Mouse (Mus musculus) Patski (cell line): Measurements from ENCODE around the gene Tchp. TPM values are rescaled to one million over a fixed set of nuclear protein-coding genes. Genes with fewer than 3 reads are reported as not detected.

Experiments
- ATAC-seq: fragments of 100-300 bp; one replicate; pipeline ENCODE4 v1.8.0; 2021
- CTCF ChIA-PET: fragments of 350-600 bp; sonication (Branson Sonifier 250); formaldehyde crosslinking; loops from one replicate; lab custom pipeline; 2022; ENCODE audit warnings: inconsistent platforms; lab: Charles Lee
- POLR2A ChIA-PET: fragments of 350-600 bp; sonication (Branson Sonifier 250); formaldehyde crosslinking; loops from one replicate; lab custom pipeline; 2022; ENCODE audit warnings: antibody characterized with exemption, inconsistent platforms; lab: Charles Lee
- DNase-seq: peaks from one replicate; pipeline ENCODE4 v3.0.0-alpha.2; 2011; ENCODE audit warnings: low read depth, low spot score
- H3K27me3 ChIP-seq: fragments of 371-371 bp; one replicate; pipeline ENCODE4 v1.5.1; 2021
- CTCF ChIP-seq: fragments of 100-300 bp; IDR thresholded peaks from one replicate; pipeline ENCODE4 v1.5.1; 2021
- in situ Hi-C: fragments of 300-500 bp; cut with MboI; formaldehyde crosslinking; loops from 3 replicates; pipeline ENCODE4 v1.11.1; 2018; ENCODE audit warnings: low pct_unique_long_range_greater_than_20kb, mixed read lengths
- polyA plus RNA-seq: library from polyadenylated mRNA; unstranded; gene quantifications from one replicate; pipeline ENCODE4 v1.2.3, GENCODE M21; 2021

Gene Tchp
- polyA plus RNA-seq, 1 experiment from 2014 or later = 24.5 TPM

DNA sequence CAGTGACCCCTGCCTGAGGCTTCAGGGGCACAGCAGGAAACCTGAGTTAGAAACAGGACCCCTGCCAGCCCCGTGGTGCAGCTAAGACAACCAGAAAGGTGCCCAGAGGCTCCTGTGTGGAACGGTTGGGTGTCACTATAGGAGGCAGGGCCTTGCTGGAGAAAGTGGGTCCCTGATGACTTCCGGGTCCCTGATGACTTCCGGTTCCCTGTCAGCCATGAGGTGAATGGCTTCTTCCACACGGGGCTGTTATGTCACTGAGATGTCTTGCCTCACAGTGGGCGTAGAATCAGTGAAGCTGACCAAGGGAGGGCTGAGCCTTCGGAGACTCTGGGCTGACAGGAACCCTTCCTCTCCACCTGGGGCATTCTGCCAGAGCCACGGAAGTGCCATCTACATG lies 33.0 kb upstream of the Tchp start:
- CTCF ChIA-PET = no interaction called here
- POLR2A ChIA-PET = interaction anchor here (0.6 kb wide), 1 partner anchor 482 kb away, joined by 6 read pairs; no protein-coding TSS in a partner anchor
- no peak for TF ChIP-seq CTCF
- no peak for DNase-seq
- in situ Hi-C loops = no loop called here
- no peaks in the 10 kb centered on the region for H3K27me3 ChIP-seq
- no peak for ATAC-seq

DNA sequence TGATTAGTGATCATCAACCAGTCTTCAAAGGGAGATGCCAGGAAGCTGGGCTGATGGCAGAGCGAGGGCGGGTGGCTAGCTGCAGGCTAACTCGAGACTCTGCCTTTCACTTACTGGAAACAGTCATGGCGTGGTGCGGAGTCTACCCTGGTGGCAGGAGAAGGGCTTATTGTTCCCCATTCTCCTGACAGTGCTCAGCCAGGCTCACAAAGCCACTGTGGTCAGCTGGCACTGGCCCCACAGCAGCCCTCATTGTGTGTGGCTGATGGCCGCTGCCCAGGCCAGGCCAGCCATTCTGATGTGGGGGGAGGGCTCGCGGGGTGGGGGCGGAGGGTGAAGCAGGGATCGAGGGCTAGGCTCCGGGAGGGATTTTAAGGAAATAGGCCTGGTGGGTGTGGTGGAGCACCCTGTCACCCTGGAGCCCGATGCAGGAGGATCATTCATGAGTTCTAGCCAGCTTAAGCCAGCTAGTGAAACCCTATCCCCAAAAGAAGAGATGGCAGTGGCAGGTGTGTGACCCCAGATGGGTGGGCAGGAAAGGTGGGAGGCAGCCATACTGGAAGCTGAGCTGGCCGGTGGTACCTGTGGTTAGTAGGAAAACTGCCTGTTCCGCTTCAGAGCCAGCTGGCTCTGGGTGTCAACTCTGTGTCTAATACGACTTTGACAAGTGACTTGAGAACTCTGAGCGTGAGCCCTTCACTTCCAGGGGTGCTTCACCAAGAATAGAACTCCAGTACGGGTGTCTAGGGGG lies 27.5 kb upstream of the Tchp start:
- TF ChIP-seq CTCF = no peak

DNA sequence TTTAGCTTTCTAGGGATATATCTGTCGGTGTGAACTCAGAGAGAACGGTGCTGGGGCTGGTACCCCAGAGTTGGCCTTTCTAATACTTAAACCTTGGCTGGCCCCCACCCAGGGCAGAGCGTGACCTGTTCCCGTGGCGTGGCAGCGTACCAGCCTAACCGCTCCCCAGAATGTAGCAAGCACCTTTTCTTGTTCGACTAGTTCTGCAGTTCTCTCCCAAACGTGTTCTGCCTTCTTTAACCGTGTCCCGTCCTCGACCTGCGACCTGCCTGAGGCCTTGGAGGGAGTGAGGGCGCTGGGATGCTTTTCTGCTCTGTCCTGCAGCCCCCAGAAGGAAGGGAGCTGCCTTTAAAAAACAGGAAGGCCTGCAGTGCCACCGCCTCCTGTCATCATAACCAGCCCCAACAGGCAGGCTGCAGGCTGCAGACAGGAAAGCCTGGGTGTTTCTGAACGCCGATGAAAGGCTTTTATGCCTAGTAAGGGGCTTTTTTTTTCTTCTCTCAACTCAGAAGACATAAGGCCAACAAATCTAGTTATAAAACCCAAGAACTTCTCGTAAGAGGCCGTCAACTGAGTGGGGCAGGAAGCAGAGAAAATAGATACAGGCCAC lies 26.8 kb upstream of the Tchp start:
- in situ Hi-C loops = no loop called here
- ChIA-PET CTCF (no interaction called here), POLR2A (no interaction called here)
- no peaks in the 10 kb centered on the region for H3K27me3 ChIP-seq
- no peak for TF ChIP-seq CTCF
- DNase-seq (no peak), ATAC-seq (no peak)

More for the DNA sequence above, 27.5 kb upstream of the Tchp start:
- H3K27me3 ChIP-seq = no peaks in the 10 kb centered on the region
- ATAC-seq = no peak
- in situ Hi-C loops = no loop called here
- ChIA-PET POLR2A (no interaction called here), CTCF (no interaction called here)
- DNase-seq = no peak

DNA sequence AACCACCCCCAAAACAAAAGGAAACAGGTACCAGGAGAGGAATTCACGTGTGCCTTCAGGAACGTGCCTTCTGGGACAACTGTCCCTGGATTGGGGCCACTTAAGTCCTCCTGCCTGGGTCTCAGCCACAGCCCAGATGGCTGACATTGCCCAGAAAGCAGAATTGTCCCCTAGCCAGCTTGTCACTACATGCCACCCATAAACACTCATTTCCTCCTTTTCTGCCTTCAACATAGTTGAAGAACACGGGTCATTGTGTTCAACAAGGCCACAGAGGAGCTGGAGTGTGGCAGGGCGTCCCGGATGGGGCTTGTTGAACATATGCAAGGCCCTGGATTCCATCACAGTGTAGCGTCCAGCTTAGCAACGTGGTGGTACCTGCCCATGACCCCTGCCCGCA lies 25.8 kb upstream of the Tchp start:
- ATAC-seq = no peak
- no peak for DNase-seq
- TF ChIP-seq CTCF = no peak
- no peaks in the 10 kb centered on the region for H3K27me3 ChIP-seq
- POLR2A ChIA-PET = no interaction called here
- CTCF ChIA-PET = interaction anchor here (0.9 kb wide), 1 partner anchor 74 kb away, joined by 3 read pairs; no protein-coding TSS in a partner anchor
- in situ Hi-C loops = no loop called here

DNA sequence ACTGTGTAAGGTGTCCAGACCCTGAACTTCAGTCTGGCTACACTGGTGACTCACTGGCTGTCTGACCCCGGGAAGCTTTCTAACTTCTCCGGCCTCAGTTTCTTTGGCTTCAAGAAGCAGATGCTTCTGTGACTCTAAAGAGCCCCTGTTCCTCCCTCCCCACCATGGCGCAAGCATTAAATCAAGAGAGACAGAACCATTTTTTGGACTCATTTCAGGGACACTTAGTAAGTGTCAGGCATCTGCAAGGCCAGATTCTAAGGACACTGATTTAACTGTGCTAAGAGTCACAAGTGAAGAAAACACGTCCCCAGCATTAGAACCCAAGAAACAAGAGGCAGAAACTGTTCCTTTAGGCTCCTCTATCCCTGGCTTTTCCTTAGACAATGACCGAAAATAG lies 21.6 kb upstream of the Tchp start:
- CTCF ChIA-PET = interaction anchor here (1.1 kb wide), 1 partner anchor 62 kb away, joined by 3 read pairs; no protein-coding TSS in a partner anchor
- no peak for TF ChIP-seq CTCF
- POLR2A ChIA-PET = interaction anchor here (0.6 kb wide), 1 partner anchor 173 kb away, joined by 3 read pairs; no protein-coding TSS in a partner anchor
- in situ Hi-C loops = no loop called here
- ATAC-seq (no peak), DNase-seq (no peak)
- no peaks in the 10 kb centered on the region for H3K27me3 ChIP-seq

DNA sequence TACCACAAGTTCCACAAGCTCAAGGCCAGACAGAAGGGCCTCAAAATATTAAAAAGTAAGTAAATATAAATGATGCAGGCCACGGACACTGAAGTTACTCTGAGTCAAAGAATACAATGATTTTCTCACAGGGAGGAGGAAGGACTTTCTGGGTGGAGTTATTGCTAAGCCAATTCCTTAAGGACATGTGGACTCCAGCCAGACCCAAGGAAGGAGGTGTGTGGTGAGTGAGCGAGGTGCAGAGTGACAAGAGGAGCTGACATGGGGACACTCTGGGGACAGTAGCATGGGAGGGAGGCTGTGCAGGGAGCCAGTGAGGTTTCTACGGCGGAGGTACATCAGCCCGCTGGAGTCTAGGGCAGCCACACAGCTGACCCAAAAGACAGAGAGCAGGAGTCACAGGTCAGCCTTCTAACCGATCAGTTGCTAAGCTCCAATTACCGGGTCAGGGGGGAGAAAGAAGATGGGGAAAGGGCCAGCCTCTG lies 20.8 kb upstream of the Tchp start:
- DNase-seq (no peak), ATAC-seq (no peak)
- POLR2A ChIA-PET = no interaction called here
- CTCF ChIA-PET = no interaction called here
- no peaks in the 10 kb centered on the region for H3K27me3 ChIP-seq
- in situ Hi-C loops = no loop called here
- no peak for TF ChIP-seq CTCF

DNA sequence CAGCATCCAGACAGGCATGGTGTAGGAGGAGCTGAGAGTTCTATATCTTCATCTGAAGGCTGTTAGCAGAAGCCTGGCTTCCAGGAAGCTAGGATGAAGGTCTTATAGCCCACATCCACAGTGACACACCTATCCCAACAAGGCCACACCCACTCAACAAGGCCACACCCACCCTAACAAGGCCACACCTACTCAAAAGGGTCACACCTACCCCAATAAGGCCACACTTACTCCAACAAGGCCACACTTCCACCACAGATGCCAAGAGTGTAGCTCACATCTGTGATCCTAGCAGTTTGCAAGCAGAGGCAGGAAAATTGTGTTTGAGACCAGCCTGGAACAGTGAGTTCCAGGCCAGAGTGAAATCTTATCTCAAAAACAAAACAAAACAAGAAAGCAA lies 19.7 kb upstream of the Tchp start:
- no peak for TF ChIP-seq CTCF
- POLR2A ChIA-PET = no interaction called here
- no peak for ATAC-seq
- in situ Hi-C loops = no loop called here
- CTCF ChIA-PET = interaction anchor here (0.8 kb wide), 1 partner anchor 18 kb away, joined by 3 read pairs; no protein-coding TSS in a partner anchor
- DNase-seq = no peak
- H3K27me3 ChIP-seq = no peaks in the 10 kb centered on the region

DNA sequence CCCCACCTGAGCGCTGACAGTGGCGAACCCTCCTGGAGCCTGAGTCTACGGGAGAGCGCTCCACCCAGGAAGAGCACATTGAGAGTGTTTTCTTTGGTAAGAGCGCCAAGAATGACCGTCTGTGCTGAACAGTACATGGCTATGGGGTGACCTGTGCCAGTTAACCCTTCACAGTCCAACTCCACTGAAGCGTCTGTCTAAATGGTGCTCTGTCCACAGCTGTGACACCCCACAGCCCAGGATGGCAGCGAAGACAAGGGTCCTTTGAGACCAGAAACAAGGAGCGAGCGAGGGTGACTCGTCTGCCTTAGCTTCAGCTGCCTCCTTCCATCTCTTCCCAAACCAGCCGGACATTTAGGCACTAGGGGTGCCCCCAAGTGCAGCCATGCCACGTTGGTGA lies 18.9 kb upstream of the Tchp start:
- no peak for ATAC-seq
- peaks cover 5% of the 10 kb centered on the region for H3K27me3 ChIP-seq
- DNase-seq = no peak
- in situ Hi-C loops = no loop called here
- no peak for TF ChIP-seq CTCF
- POLR2A ChIA-PET = no interaction called here
- CTCF ChIA-PET = interaction anchor here (1.9 kb wide), 1 partner anchor 69 kb away, joined by 8 read pairs; no protein-coding TSS in a partner anchor

DNA sequence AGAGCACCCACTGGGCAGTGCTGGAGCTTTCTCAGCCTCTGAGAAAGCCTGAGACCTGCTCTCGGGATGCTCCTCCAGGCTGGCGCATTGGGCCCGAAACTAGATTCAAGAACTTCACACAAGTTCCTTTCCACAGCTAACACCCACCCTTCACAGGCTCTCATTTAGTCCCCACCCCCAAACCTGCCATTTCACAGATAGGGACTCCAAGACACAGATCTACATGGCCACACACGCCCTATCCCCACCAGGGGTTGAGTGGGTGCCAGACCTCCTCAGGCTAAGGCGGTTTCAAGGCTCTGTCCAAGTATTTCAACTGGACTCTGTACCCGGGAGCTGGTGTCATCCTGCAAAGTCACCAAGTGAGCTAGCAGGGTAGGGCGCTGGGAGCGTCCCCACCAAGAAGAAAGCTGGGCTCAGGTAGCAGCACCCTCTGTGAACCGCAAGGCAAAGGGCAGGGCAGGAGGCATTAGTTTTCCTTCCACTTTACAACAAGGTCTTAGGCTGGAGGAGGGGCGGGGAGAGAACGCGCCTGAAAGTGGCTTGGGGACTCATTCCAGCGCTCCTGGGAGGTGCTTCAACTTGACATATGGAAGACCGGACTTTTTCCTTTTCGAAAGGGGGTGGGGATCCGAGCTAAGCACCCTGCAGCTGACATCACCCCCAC lies 17.7 kb upstream of the Tchp start:
- ATAC-seq (no peak), DNase-seq (no peak)
- TF ChIP-seq CTCF = no peak
- peaks cover 5% of the 10 kb centered on the region for H3K27me3 ChIP-seq
- POLR2A ChIA-PET = interaction anchor here (0.6 kb wide), 2 partner anchors 29 to 275 kb away, joined by 4 to 6 read pairs; no protein-coding TSS in a partner anchor
- CTCF ChIA-PET = interaction anchor here (1.9 kb wide), 2 partner anchors 22 to 70 kb away, joined by 6 to 8 read pairs; no protein-coding TSS in a partner anchor
- in situ Hi-C loops = no loop called here
